Mouse (Mus musculus) kidney, embryonic 16.5 days (tissue): ENCODE data around the gene Cntfr. TPM values are rescaled to one million over a fixed set of nuclear protein-coding genes. Genes with fewer than 3 reads are reported as not detected.
"Not testable (repeated sequence)": the region's sequence is repeated elsewhere in the genome, so short reads cannot be mapped to it uniquely, and the experiment has no call there.

Experiments
- ATAC-seq: fragments of 200-750 bp; cut with Nextera tagmentation; 2 replicates; pipeline ENCODE4 v1.8.0; 2017; ENCODE audit warnings: moderate TSS enrichment; ENCODE audit not compliant: low FRiP score, low TSS enrichment
- H3K27ac ChIP-seq: fragments of 300-500 bp; sonication (generic); 2 replicates; pipeline ENCODE4 v1.5.1; 2014; ENCODE audit warnings: low read length
- H3K27me3 ChIP-seq: fragments of 300-500 bp; sonication (generic); 2 replicates; pipeline ENCODE4 v1.6.1; 2014; ENCODE audit warnings: low read length, control low read depth, mixed read lengths; ENCODE audit not compliant: insufficient read depth
- H3K36me3 ChIP-seq: fragments of 300-500 bp; sonication (generic); 2 replicates; pipeline ENCODE4 v1.6.1; 2014; ENCODE audit warnings: low read length, control low read depth, mixed read lengths; ENCODE audit not compliant: insufficient read depth
- H3K4me1 ChIP-seq: fragments of 300-500 bp; sonication (generic); 2 replicates; pipeline ENCODE4 v1.6.1; 2014; ENCODE audit warnings: low read length, control low read depth, mixed read lengths; ENCODE audit not compliant: insufficient read depth
- H3K4me2 ChIP-seq: fragments of 300-500 bp; sonication (generic); replicated peaks from 2 replicates; pipeline ENCODE4 v1.6.1; 2014; ENCODE audit warnings: low read depth, low read length
- H3K4me3 ChIP-seq: fragments of 300-500 bp; sonication (generic); 2 replicates; pipeline ENCODE4 v1.5.1; 2014; ENCODE audit warnings: mild to moderate bottlenecking, low read length
- H3K9ac ChIP-seq: fragments of 300-500 bp; sonication (generic); replicated peaks from 2 replicates; pipeline ENCODE4 v1.6.1; 2014; ENCODE audit warnings: low read length
- H3K9me3 ChIP-seq: fragments of 300-500 bp; sonication (generic); 2 replicates; pipeline ENCODE4 v1.6.1; 2016; ENCODE audit warnings: low read length, control low read depth
- WGBS: fragments of 180-500 bp; shearing (Covaris S2); extraction: QIAGEN DNeasy Blood & Tissue Kit; methylation state at CpG from one replicate; pipeline ENCODE4 v1.1.7; 2014; 5-methylcytosine and 5-hydroxymethylcytosine counted together
- polyA plus RNA-seq: library from polyadenylated mRNA; unstranded; fragments of >200 nt; fragmentation: Nextera tagmentation; extraction: Ambion mirVana; gene quantifications from 2 replicates; pipeline ENCODE4 v1.2.1, GENCODE M21; 2015

Cntfr gene
- polyA plus RNA-seq, 1 experiment from 2014 or later: 18.8 TPM

GRCm38 (mm10) chr4:41710229-41710628, 13.3 kb upstream of the Cntfr start:
- Histone ChIP-seq H3K36me3 (no peaks in the 10 kb centered on the region), H3K27me3 (peaks cover 13% of the 10 kb centered on the region; the same call in 1 of the 2 replicates), H3K9ac (no peak overlapping the region), H3K4me3 (no peak overlapping the region), H3K27ac (no peak overlapping the region), H3K9me3 (no peaks in the 10 kb centered on the region), H3K4me1 (peaks cover 39% of the 10 kb centered on the region), H3K4me2 (no peak overlapping the region)
- ATAC-seq: no peak
- 59% methylated on average over 4 of the region's 4 CpGs for WGBS

GRCm38 (mm10) chr4:41708192-41708745, 11.4 kb upstream of the Cntfr start:
- no peak overlapping the region for H3K4me2 ChIP-seq
- H3K27me3 ChIP-seq: peaks cover 14% of the 10 kb centered on the region; the same call in 1 of the 2 replicates
- H3K27ac ChIP-seq: no peak overlapping the region
- H3K4me1 ChIP-seq: peaks cover 31% of the 10 kb centered on the region
- ATAC-seq: no peak
- WGBS: 37% methylated on average over 8 of the region's 8 CpGs
- H3K4me3 ChIP-seq: no peak overlapping the region
- H3K9me3 ChIP-seq: no peaks in the 10 kb centered on the region
- no peaks in the 10 kb centered on the region for H3K36me3 ChIP-seq
- no peak overlapping the region for H3K9ac ChIP-seq

GRCm38 (mm10) chr4:41707011-41707535, 10.2 kb upstream of the Cntfr start:
- peak; percentile 74 for ATAC-seq
- 2% methylated on average over 13 of the region's 13 CpGs for WGBS
- Histone ChIP-seq H3K4me1 (peaks cover 23% of the 10 kb centered on the region), H3K27ac (no peak overlapping the region), H3K9ac (no peak overlapping the region; the same call in 1 of the 2 replicates), H3K4me3 (no peak overlapping the region), H3K4me2 (peak overlapping the region; percentile 40), H3K36me3 (no peaks in the 10 kb centered on the region), H3K9me3 (no peaks in the 10 kb centered on the region), H3K27me3 (peaks cover 14% of the 10 kb centered on the region; the same call in 1 of the 2 replicates)

GRCm38 (mm10) chr4:41705922-41706754, 9.2 kb upstream of the Cntfr start:
- H3K4me1 ChIP-seq: peaks cover 14% of the 10 kb centered on the region; the same call in 1 of the 2 replicates
- WGBS: 66% methylated on average over 19 of the region's 19 CpGs
- H3K27ac ChIP-seq: no peak overlapping the region
- H3K27me3 ChIP-seq: peaks cover 14% of the 10 kb centered on the region; the same call in 1 of the 2 replicates
- no peak overlapping the region for H3K4me2 ChIP-seq
- H3K9ac ChIP-seq: no peak overlapping the region
- H3K9me3 ChIP-seq: no peaks in the 10 kb centered on the region
- H3K36me3 ChIP-seq: no peaks in the 10 kb centered on the region
- no peak overlapping the region for H3K4me3 ChIP-seq
- no peak for ATAC-seq

GRCm38 (mm10) chr4:41704651-41705050, 7.8 kb upstream of the Cntfr start:
- H3K4me1 ChIP-seq: peaks cover 12% of the 10 kb centered on the region; the same call in 1 of the 2 replicates
- peaks cover 14% of the 10 kb centered on the region; the same call in 1 of the 2 replicates for H3K27me3 ChIP-seq
- H3K4me3 ChIP-seq: no peak overlapping the region
- 7% methylated on average over 5 of the region's 5 CpGs for WGBS
- no peaks in the 10 kb centered on the region for H3K9me3 ChIP-seq
- no peak for ATAC-seq
- H3K27ac ChIP-seq: no peak overlapping the region
- H3K36me3 ChIP-seq: no peaks in the 10 kb centered on the region
- no peak overlapping the region for H3K9ac ChIP-seq
- no peak overlapping the region for H3K4me2 ChIP-seq

- not testable (repeated sequence) for H3K27ac ChIP-seq, H3K9ac ChIP-seq, H3K4me3 ChIP-seq, H3K4me2 ChIP-seq, ATAC-seq, H3K9me3 ChIP-seq, H3K4me1 ChIP-seq, H3K36me3 ChIP-seq
- H3K27me3 ChIP-seq: peaks cover 14% of the 10 kb centered on the region; the same call in 1 of the 2 replicates
- 54% methylated on average over 2 of the region's 2 CpGs for WGBS
These were observed 5.3 kb upstream of the Cntfr start for GRCm38 (mm10) chr4:41702226-41702625.

GRCm38 (mm10) chr4:41700224-41700623, 3.3 kb upstream of the Cntfr start:
- H3K9ac ChIP-seq, H3K9me3 ChIP-seq, H3K4me2 ChIP-seq, H3K27me3 ChIP-seq, ATAC-seq, H3K36me3 ChIP-seq, H3K4me3 ChIP-seq, H3K4me1 ChIP-seq, H3K27ac ChIP-seq: not testable (repeated sequence)
- 100% methylated on average over 1 of the region's 8 CpGs for WGBS

- ATAC-seq, H3K4me2 ChIP-seq: not testable (repeated sequence)
- 85% methylated on average over 10 of the region's 10 CpGs for WGBS
These were observed 2.9 kb upstream of the Cntfr start, which contains the start of gene Il11ra1 for GRCm38 (mm10) chr4:41699783-41700182. Gene Il11ra1, plus strand, starts transcription at chr4:41699989.

GRCm38 (mm10) chr4:41698421-41699016, 1.6 kb upstream of the Cntfr start:
- not testable (repeated sequence) for H3K9me3 ChIP-seq, H3K4me1 ChIP-seq, H3K4me2 ChIP-seq, H3K4me3 ChIP-seq, H3K27ac ChIP-seq, ATAC-seq, H3K9ac ChIP-seq, H3K27me3 ChIP-seq, H3K36me3 ChIP-seq
- WGBS: 5% methylated on average over 14 of the region's 32 CpGs

More at GRCm38 (mm10) chr4:41699783-41700182, 2.9 kb upstream of the Cntfr start, which contains the start of gene Il11ra1:
- H3K9me3 ChIP-seq, H3K27me3 ChIP-seq, H3K27ac ChIP-seq, H3K9ac ChIP-seq, H3K36me3 ChIP-seq, H3K4me1 ChIP-seq, H3K4me3 ChIP-seq: not testable (repeated sequence)
